Mouse (Mus musculus) left cerebral cortex, adult 2 months (tissue): ENCODE measurements around the gene Cfap58. TPM values are rescaled to one million over a fixed set of nuclear protein-coding genes. Genes with fewer than 3 reads are reported as not detected.

ENCODE experiments used
- DNase-seq, 2 experiments: peaks; one replicate each; pipeline ENCODE4 v3.0.0; 2021 to 2022; ENCODE audit warnings: low spot score in 2 of 2, mixed read lengths in 1 of 2; ENCODE audit errors: extremely low spot score in 1 of 2
- H3K27ac ChIP-seq: fragments of 200-600 bp; 2 replicates; pipeline ENCODE4 v1.8.1; 2022
- H3K4me3 ChIP-seq: fragments of 200-600 bp; 2 replicates; pipeline ENCODE4 v1.8.1; 2022
- CTCF ChIP-seq: fragments of 200-600 bp; IDR thresholded peaks from 2 replicates; pipeline ENCODE4 v1.8.1; 2022; ENCODE audit warnings: antibody characterized with exemption, mild to moderate bottlenecking, moderate library complexity
- intact Hi-C: fragments of 180-260 bp; cut with DNase I; formaldehyde crosslinking; loops from one replicate; pipeline ENCODE4 v1.15.1; 2025
- microRNA-seq, 2 experiments: library from miRNA; unstranded; fragments of <30 nt; microRNA quantifications; one replicate each; pipeline ENCODE4 v1.2.0; 2021
- total RNA-seq, 2 experiments: library from RNA; stranded (reverse); gene quantifications; 2 replicates each; pipeline ENCODE4 v1.2.3; 2021

The Cfap58 gene
- total RNA-seq, 2 experiments from 2014 or later, result 0.27 to 0.30 TPM

GRCm38 (mm10) chr19:48026882-48027281 is 89.4 kb downstream of the Cfap58 start:
- no peak overlapping the region for H3K27ac ChIP-seq
- no peak overlapping the region for H3K4me3 ChIP-seq
- TF ChIP-seq CTCF, result no peak
- intact Hi-C loops, result no loop called here
- DNase-seq, result no peak

GRCm38 (mm10) chr19:48039554-48039953 is 102.1 kb downstream of the Cfap58 start:
- intact Hi-C loops, result no loop called here
- DNase-seq, result no peak
- Histone ChIP-seq H3K27ac (no peak overlapping the region), H3K4me3 (no peak overlapping the region)
- no peak for TF ChIP-seq CTCF

GRCm38 (mm10) chr19:48047315-48047714 is 109.8 kb downstream of the Cfap58 start:
- no peak for TF ChIP-seq CTCF
- no peak for DNase-seq
- Histone ChIP-seq H3K27ac (no peak overlapping the region), H3K4me3 (no peak overlapping the region)
- intact Hi-C loops, result no loop called here

GRCm38 (mm10) chr19:48049361-48049760 is 111.9 kb downstream of the Cfap58 start:
- no peak overlapping the region for H3K27ac ChIP-seq
- DNase-seq, result no peak
- TF ChIP-seq CTCF, result no peak
- intact Hi-C loops, result no loop called here
- no peak overlapping the region for H3K4me3 ChIP-seq

GRCm38 (mm10) chr19:48063289-48063688 is 125.8 kb downstream of the Cfap58 start:
- no peak overlapping the region for H3K27ac ChIP-seq
- H3K4me3 ChIP-seq, result no peak overlapping the region
- TF ChIP-seq CTCF, result no peak
- DNase-seq, result no peak
- intact Hi-C loops, result no loop called here

GRCm38 (mm10) chr19:48079718-48080117 is 142.2 kb downstream of the Cfap58 start:
- no peak for DNase-seq
- intact Hi-C loops, result no loop called here
- Histone ChIP-seq H3K27ac (no peak overlapping the region), H3K4me3 (no peak overlapping the region)
- no peak for TF ChIP-seq CTCF

GRCm38 (mm10) chr19:48081456-48081855 is 144.0 kb downstream of the Cfap58 start:
- Histone ChIP-seq H3K27ac (no peak overlapping the region), H3K4me3 (no peak overlapping the region)
- TF ChIP-seq CTCF, result no peak
- no peak for DNase-seq
- intact Hi-C loops, result no loop called here

Small RNAs within 50 kb of the gene (microRNA-seq; reads per million reads assigned to microRNA genes)
- gene Gm22240, result 0 reads per million in 2 experiments

Other genes with a start within 250 kb of the Cfap58 start
- gene Col17a1, start 245.6 kb upstream of the Cfap58 start, total RNA-seq, result under 1 TPM; 0.20 to 0.35 TPM
- gene Sfr1, start 206.0 kb upstream of the Cfap58 start, total RNA-seq, result 10 to 100 TPM; 87.4 to 88.6 TPM
- 10 to 100 TPM; 44.1 to 45.2 TPM for gene Gsto1, start 82.7 kb upstream of the Cfap58 start, total RNA-seq
- gene Gsto2, start 72.1 kb upstream of the Cfap58 start, total RNA-seq, result 1 to 10 TPM; 1.4 to 2.2 TPM
- under 1 TPM; 0.30 to 0.66 TPM for gene Cfap43, start 18.4 kb upstream of the Cfap58 start, total RNA-seq
- gene Itprip, start 18.4 kb upstream of the Cfap58 start, total RNA-seq, result 1 to 10 TPM in 1 of 2 experiments, under 1 TPM in 1; 0.95 to 1.5 TPM